Mouse (Mus musculus) mouse trophoblast stem cell (cell line): ENCODE measurements around the gene Atf2.
"Not testable (repeated sequence)": the region's sequence is repeated elsewhere in the genome, so short reads cannot be mapped to it uniquely, and the experiment has no call there.

Experiments used
- in situ Hi-C, 2 experiments: fragments of 300-500 bp; cut with MseI, MboI; formaldehyde crosslinking; loops; 2 replicates in 1 of 2; 3 replicates in 1 of 2; pipeline ENCODE4 v1.15.1; 2025

Atf2 gene

DNA sequence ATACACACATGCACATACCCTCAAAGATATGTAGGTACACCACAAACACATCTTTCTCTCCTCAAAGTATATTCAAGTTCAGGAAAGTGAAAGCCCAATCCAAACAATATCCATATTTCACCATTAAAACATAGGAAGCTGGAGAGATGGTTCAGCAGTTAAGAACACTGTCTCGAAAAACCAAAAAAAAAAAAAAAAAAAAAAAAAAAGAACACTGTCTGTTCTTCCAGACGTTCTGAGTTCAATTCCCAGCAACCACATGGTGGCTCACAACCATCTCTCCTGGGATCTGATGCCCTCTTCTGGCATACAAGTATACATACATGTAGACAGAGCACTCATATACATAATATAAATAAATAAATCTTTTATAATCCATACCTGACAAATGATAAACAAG lies 6.4 kb downstream of the Atf2 start:
- in situ Hi-C loops, result no loop called here

DNA sequence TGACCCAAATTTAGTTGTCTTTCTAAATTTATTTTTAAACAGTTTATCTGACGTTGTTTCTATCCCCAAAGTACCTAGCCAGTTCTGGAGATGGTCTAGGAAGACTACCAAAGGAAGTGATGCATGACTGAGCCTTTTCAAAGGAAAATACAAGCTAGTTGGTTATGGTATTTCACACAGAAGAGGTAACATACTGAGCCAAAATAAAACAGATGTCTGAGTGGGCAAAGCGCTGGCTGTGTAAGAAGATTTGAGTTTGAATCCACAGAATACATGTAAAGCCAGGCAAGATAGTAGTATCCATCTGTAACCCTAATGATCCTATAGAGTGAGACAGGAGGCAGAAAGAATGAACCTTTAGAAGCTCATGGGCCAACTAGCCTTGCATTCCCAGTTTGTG lies 14.5 kb downstream of the Atf2 start:
- in situ Hi-C loops, result no loop called here

DNA sequence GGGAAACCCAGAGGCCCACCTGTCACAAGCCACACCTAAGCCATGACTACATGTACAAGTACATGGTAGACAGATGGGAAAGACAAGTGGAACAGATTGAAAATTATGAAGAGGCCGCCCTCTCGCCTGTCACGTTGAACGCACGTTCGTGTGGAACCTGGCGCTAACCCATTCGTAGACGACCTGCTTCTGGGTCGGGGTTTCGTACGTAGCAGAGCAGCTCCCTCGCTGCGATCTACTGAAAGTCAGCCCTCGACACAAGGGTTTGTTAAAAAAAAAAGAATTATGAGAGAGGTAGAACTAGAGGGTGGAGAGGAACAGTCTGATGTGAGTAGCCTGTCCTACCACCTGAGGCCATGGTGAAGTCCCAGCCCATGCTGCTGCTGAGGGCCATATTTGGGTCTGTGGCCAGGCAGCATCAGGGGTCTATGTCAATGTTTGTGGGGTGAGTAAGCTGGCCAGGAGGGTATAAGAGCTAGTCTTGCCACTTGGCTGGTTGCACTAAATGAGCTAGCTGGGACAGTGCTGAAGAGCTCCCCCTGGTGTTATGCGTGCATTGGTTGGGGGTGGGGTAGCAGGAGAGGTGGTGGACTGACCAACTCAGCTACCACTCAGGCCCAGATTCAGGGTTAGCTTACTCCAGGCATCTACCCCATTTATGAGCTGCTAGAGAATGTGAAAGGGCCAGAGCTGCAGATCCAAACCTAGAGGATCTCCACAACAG lies 24.5 kb downstream of the Atf2 start:
- in situ Hi-C loops, result no loop called here

DNA sequence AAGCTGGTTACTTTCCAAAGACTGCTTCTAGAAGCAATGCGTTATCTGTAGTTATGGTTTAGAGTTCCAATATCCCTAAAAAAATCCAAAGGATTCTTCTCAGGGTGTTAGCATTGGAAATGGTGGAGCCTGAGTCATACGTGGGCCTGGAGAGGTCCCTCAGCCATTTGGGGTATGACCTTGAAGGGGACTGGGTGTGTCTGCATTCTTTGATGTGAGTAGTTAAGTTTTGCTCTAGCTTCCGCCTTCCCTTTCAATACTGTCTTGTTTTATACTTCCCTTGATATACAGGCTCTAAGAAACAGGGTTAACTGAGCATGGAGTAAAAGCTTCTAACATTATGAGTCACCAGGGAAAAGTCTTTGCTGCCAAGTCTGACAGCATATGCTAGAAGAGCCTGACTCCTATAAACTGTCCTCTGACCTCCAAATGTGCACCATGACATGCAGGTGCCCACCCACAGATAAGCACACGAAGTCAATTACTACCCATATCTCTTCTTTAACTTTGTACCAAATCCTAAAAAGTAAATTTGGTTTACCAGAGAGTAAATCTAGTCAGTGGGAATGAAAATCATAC lies 32.3 kb downstream of the Atf2 start:
- in situ Hi-C loops, result no loop called here

DNA sequence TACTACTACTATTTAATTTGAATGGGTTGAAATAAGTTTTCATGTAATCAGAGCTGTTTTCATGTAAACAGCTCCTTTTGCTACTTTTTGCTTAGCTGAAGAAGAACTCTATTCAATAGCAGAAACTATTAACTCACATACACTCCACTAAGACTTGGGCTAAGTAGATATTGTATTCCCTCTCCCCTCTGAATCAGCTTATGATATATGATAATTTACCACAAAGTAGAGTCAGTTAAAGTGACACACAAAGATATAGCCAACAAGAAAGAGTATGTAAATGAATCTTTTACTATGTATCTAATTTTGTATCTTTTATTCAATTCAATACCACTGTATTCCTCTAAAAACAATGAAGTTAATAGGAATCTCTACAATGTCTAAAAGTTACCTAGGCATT lies 35.1 kb downstream of the Atf2 start:
- in situ Hi-C loops, result no loop called here

DNA sequence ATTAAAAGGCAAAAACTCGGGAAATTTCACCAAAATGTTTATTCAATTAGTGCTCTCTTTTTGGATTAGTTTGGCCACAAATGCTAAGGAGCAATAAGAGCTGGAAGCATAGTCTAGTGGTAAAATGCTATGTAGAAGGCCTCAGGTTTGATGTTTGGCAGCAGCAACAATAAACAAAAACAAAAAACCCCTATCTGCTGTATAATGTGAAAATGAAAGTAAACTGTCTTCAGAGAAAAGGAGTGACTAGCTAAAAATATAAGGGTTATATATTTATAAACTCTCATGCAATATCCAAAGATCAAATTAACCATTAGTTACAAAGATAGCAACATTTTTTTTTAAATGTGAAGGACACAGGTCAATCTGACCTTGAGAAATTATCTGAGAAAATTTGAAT lies 36.2 kb downstream of the Atf2 start:
- in situ Hi-C loops, result no loop called here

DNA sequence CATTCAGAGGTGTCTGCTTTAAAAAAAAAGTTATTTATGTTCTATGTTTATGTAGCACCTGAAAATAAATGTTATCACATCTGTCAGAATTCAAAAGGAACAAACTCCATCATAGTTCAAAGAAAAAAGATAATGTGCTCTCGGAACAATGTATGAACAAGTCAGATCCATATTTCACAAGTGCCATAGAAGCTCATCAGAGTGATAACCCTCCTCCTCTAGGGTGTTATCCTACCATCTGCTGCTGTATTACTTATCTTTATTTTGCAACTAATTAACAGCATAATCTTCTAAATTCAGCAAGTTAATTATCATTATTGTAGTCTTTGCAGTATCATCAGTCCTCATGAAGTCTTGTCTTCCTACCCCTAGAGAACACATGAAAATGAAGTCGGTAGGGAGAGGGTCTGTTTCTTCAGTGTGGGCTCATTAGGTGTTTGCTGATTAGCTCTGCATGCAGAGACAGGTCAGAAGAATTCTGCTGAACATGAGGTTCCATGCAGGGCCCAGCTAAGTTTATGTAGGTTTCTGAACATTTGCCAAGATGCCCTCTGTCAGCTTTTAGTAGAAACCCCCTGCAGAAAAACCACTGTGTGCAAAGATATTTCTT lies 57.9 kb downstream of the Atf2 start:
- in situ Hi-C loops, result no loop called here

DNA sequence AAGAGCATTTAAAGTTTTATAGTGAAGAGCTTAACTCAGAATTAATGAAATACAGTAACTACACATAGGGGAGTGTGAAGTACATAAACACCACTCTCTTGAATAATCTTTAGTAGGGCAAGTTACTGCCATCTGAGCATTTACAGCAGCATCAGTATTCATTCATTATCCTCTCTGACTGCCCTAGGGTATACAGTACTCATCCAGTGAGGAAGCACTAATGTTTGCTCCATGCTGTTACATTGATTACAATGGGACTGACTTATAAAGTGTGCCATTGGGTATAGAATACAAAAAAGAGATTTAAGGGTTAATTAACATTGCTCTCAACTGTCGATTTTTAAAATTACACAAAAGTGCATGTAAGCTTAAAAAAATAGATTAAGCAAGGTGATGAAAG lies 59.2 kb downstream of the Atf2 start:
- in situ Hi-C loops, result no loop called here

DNA sequence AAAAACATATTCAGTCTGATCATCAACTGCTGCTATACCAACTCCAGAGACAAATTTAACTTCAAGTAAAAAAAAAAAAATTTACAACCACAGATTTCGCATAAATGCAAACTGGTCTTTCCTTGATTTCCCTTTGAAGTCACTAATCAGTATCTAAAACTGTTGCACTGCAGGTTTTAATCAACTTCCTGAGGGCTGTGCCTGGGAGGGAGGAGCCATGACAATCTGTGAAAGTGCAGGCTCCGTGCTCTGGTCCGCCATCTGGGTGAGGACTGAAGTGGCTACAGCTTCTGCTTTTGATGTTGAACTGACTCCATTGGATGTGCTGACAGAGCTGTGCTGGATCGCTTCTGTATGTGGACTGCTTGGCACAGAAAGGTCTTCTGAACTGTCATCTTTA lies 73.7 kb downstream of the Atf2 start:
- in situ Hi-C loops, result no loop called here

DNA sequence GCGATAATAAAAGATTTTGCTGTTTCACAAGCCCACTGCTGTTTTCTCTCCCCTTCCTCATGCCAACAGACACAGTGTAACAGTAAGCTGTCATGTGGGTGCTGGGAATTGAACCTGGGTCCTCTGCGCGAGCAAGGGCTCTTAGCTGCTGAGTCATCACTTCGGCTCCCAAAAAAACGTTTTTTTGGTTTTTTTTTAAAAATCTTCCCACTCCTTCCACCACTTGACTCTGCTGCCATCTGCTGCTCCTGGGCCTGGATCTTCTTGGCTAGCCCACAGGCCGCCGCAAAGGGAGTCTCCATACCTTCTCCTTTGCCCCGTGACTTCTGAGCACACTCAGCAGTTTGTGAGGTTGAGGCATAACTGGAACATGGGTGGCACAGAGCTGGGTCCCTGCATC lies 84.8 kb downstream of the Atf2 start:
- in situ Hi-C loops, result no loop called here

DNA sequence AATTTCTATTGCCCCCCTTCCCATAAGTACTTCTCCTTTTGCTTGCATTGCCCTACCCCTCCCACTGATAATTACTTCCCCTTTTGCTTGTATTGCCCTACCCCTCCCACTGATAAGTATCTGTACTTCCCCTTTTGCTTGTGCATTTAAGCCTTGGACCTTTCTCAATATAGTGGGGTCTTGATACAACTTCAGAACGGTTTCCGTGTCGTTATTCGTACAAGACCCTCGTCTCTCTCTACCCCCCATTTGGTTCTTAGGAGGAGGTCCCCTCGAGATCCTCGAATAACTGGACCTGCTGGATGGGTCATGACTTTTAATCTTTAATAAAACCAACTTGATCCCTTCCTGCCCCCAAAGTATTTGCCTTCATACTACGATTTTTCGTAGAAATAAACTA lies 92.3 kb downstream of the Atf2 start:
- in situ Hi-C loops, result not testable (repeated sequence)

DNA sequence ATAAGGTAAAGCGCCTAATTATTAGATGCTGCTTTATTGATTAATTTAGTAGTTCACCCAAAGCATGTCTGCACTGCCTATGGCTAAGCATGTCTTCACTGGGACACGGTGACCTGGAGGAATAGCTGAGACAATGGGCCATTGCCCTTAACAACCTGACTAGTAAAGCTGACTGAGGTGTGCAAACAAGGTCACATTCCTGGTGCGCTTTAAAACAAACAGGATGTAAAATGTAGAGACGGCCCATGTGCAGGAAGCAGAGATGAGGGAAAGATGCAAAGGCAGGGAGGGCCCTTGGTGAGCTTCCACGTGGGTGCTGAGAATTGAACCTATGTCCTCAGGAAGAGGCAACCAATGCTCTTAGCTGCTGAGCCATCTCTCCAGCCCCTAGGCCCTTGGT lies 93.7 kb downstream of the Atf2 start:
- in situ Hi-C loops, result no loop called here

DNA sequence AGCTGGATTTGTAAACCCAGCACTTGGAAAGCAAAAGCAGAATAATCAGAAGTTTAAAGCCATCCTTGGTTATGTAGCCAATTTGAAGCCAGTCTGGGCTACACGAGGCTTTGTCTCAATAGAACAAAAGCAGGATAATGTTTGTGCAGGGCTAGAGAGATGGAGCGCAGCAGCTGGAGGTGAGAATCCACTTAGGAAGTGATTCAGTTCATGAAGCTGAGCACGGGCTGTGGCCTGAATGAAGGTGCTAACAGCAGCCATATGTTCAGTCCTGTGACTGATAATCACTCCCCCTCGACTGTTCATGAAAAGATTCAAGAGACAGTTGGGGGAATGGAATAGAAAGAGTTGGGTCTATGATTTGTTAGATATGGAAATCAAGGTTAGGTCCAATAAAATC lies 94.3 kb downstream of the Atf2 start:
- in situ Hi-C loops, result no loop called here

DNA sequence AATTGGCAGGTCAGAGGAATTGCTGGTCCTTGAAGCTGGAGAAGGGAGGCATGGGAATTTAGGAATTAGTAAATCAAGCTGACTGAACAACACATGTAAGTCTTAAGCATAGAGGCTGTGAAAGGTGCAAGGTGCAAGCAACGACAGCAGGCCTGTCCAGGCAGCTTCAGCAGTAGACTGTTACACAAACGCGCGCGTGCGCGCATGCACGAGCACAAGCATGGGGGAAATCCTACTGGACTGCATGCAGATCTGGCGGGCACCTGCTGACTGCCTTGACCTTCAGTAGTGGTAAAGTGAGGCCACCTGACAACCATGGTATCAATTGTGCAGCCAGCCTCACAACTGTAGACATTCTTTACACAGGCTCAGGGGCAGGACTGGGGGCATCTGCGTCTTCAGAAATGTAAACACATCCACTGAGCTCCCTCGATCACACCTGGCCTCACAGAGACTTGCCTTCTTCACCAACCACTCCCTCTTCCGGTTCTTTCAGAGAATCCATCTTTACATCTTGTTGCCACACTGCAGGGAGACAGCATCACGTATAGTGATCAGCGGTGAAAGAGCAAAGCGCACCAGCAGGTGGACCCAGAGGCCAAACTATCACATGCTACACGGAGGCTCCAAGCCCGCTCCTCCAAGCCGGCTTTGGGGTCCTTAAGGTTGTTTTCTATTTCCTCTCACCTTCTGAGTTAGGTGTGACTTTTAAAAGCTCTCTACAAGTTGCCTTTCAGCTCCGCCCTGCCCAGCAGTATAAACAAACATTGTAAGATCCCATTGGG lies 100.4 kb downstream of the Atf2 start:
- in situ Hi-C loops, result no loop called here

DNA sequence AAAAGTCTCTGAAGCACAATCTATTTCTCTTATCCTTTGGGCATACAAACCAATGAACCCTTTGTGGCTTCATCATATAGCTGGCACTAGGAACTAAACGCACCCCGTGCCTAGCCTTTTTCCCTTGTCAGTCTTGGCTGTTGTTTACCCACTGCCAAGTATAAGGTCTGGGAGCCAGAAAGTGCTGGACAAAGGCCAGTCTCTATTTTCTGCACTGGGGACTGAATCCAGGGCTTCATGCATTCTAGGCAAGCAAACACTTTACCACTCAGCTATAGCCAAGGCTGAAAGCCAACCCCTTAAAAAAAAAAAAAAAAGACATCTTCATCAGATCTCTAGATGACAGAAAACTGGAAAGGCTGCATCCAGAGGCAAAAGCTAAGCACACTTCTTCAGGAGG lies 102.1 kb downstream of the Atf2 start:
- in situ Hi-C loops, result no loop called here

DNA sequence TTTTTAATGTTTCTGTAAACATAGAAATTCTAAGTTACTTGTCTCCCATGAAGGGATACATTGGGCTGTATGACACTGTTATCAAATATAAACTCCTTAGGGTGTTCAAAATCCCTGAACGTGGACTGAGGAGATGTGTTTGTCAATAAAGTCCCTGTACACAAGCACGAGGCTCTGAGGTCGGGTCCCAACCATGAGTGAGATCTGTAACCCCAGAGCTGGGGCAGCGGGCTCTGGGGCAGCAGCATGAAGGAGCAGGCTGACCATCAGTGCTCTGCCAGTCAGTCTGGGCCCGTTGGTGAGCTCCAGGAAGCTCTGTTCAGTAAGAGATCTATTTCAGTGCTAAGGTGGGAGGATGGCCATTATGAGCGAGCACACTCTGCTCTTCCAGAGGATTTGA lies 104.0 kb downstream of the Atf2 start:
- in situ Hi-C loops, result no loop called here

DNA sequence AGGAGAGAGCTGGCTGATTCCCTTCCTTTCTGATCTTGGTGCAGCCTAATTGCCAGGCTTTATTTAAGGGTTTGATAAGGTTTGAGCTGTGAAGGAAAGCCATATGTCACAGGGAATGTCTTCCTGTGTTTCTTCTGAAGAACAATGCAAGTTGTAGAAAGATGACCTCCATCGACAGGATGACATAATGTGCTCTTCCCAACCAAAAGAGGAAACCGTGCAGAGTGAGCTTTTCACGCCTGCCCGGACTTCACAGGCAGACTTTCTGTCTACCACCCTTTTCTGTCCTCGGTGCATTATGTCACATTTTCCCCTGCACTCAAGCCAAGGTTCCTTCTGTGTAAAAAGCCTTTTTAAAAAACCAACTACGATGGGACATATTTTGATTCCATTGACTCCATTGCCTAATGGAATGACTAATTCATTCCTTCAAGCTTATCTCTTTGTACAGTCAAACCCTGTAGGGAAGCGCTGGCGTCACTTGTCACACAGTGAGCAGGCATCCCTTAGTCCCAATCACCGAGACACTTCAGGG lies 110.0 kb downstream of the Atf2 start:
- in situ Hi-C loops, result no loop called here

DNA sequence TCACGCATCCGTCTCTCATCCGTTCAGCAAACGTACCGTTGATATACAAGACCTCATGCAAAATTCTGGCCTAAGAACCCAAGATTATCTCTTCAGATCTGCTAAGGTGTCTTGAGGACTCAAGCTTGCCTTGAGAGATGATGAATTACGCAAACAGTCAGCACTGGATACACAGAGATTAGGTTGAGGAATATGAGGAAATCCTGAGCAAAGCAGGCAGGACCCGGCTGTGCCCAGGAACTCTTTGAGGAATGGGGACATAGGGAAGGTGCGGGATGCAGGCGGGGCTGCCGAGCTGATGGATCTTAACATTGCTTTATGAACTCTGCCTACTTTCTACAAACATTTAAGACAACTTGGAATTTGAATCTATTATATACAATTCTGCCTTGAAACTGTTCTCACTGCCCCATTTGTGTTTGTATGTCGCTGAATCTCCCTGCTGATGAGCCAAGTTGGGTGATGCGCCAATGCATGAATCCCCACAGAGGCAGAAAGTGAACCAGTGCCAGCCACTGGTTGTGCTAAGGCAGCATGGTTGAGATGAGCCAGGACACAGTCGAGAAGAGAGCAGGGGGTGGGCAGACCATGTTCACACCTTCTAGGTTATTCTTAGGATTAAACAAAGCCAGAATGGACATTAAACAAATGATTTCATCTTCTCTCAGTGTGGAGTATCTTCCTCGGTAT lies 112.0 kb downstream of the Atf2 start:
- in situ Hi-C loops, result no loop called here

DNA sequence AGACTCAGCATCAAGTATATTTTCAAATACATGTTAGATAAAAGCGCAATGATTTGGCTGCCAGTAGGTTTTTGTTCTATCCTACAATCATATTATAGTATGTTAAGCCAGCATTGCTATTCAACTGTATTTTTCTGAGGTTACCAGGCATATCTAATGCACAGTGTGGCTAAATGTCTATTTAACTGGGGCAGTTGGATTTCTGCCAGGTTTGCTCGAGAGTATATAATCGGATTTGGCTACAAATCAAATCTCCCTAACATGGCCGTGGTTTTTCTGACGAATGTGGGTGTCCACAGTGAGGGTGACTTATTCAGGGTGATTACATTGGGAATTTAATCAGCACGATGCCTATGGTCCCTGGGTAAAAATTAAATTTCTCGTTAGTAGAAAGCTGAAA lies 112.6 kb downstream of the Atf2 start:
- in situ Hi-C loops, result no loop called here

DNA sequence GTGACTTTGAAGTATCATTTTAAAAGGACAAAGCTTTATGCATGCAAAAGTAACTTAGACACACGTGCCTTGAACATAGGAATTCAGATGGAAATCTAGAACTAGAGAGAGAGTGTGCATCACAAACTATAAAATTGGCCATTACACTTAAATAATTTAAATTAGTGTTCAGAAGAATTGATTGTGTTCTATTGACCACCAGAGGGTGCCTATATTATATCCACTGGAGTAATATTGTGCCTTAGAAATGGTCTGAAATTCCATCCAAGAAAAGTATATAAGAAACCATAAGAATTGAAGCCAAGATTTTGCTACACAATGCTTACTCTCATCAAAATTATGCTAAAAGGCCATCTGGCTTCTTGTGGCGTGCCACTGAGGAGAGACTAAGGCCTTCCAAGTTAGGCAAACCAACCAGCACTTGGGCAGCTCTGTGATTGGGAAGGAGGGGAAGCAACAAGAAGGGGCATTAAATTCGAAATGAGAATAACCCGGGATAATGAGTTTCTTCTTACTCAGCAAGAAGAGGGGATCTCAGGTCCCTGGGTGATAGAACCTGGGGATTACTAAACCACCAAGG lies 113.3 kb downstream of the Atf2 start:
- in situ Hi-C loops, result no loop called here

DNA sequence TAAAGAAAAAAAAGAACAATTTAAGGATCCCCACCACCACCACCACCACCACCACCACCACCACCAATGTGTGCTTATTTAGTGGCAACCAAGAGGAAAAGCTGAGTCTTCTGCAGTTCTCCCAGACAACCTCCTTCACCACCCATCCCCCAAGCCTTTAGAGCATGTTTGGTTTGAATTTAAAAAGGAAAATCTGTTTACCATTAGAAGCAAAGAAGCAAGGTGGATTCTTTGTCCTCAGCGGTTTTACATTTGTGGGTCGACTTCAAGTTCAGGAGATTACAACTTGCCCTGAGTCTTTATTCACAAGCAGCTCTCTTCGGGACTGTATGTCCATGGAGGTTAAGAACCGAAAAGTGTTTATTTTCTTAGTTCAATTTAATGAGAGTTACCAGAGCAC lies 115.5 kb downstream of the Atf2 start:
- in situ Hi-C loops, result no loop called here
